Mouse (Mus musculus) natural killer cell, adult 2 months (primary cell): Measurements from ENCODE around the gene Mab21l3.
"Not testable (repeated sequence)": the region's sequence is repeated elsewhere in the genome, so short reads cannot be mapped to it uniquely, and the experiment has no call there.

Experiments used
- DNase-seq, 2 experiments: peaks; one replicate each; pipeline ENCODE4 v3.0.0; 2022; ENCODE audit warnings: low spot score in 2 of 2

The Mab21l3 gene

GRCm38 (mm10) chr3:101842372-101843094 lies 6.2 kb downstream of the Mab21l3 start:
- DNase-seq, result no peak

- no peak for DNase-seq
Observed at GRCm38 (mm10) chr3:101839327-101839726, 9.4 kb downstream of the Mab21l3 start.

- no peak for DNase-seq
Observed at GRCm38 (mm10) chr3:101836971-101837370, 11.8 kb downstream of the Mab21l3 start.

GRCm38 (mm10) chr3:101836532-101836931 lies 12.2 kb downstream of the Mab21l3 start:
- no peak for DNase-seq

DNA sequence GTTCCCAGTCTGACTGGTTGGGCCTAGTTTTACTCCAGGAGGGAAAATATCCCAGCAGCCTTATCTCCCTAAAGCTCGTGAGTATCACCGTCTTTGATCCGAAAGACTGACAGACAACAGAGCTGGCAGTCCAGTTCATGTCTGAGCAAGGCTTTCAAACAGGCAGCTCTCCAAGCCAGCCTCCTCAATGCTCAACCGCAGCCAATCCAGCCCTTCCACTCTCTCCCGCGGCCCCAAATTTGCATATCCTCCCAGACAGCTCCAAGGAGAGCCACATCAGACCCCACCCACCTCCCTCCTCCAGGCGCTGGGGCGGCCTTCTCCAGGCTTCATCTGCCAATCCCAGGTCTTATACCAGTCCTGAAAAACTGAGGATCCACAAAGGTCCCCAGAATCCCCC lies 12.7 kb downstream of the Mab21l3 start:
- DNase-seq, result no peak

- DNase-seq, result no peak
Observed at GRCm38 (mm10) chr3:101831189-101831858, 17.4 kb downstream of the Mab21l3 start.

DNA sequence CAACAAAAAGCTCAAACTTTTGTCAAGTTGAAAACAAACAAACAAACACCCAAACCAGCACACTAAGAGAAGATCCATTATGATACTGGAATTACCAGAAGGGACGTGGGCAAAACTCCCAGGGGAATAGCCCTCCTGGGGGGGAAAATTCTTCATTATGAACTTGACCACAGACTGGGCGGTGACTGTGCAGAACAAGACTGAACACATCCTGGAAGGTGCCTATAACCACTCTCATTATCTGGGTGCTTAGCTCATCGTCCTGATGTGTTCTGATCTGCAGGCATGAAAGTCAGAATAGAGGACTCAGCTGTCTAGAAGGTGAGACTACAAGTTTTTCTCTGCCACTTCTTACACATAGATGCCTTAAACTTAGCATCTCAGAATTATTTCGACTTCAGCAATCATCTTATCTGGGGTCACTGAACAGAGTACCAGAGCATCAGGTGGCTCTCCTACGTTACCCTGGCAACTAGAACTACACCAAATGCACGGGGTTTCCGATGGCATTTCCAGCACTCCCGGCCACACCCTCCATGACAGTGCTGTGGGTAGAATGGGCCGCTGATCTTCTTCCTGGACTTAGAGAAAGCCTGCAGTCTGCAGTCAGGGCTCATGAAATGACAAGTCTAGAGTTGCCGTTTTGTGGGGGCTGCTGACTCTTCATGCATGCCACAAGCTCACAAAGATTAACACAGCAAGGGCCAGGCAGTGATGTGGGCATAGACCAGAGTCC lies 18.7 kb downstream of the Mab21l3 start:
- no peak for DNase-seq

- DNase-seq, result no peak
Observed at GRCm38 (mm10) chr3:101828595-101828994, 20.2 kb downstream of the Mab21l3 start.

GRCm38 (mm10) chr3:101827220-101827715 lies 21.5 kb downstream of the Mab21l3 start:
- no peak for DNase-seq

DNA sequence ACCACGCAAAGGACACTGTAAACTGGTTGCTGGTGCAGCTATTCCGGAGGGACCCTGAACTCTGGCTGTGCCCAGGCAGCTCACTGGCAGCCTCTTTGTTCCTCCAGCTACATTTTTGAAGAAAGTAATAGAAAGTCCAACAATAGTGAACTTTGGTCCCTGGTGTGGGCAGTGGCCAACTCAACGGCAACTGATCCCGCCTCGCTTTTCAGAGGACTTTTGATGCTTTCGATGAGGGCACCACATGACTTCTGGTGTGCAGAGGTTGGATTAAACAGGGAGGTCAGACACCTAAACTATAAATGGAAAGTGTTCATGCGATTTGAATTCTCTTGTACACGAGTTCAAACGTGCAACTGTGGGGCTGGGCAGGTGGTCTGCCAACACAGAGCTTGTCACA lies 24.4 kb downstream of the Mab21l3 start:
- no peak for DNase-seq

GRCm38 (mm10) chr3:101822052-101822451 lies 26.7 kb downstream of the Mab21l3 start:
- DNase-seq, result no peak

DNA sequence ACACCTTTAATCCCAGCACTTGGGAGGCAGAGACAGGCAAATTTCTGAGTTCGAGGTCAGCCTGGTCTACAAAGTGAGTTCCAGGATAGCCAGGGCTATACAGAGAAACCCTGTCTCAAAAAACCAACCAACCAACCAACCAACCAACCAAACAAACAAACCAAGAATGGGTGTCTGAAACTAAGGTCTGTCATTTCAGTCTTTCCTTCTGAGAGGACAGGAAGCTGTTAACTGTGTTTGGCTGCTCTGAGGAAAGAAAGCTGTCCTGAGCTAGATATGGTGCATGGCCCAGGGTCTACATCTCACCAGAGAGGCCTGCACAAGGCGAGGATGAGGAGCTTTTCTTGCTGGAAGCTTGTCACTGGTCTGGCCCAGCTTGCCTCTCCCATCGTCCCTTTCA lies 28.1 kb downstream of the Mab21l3 start:
- not testable (repeated sequence) for DNase-seq

DNA sequence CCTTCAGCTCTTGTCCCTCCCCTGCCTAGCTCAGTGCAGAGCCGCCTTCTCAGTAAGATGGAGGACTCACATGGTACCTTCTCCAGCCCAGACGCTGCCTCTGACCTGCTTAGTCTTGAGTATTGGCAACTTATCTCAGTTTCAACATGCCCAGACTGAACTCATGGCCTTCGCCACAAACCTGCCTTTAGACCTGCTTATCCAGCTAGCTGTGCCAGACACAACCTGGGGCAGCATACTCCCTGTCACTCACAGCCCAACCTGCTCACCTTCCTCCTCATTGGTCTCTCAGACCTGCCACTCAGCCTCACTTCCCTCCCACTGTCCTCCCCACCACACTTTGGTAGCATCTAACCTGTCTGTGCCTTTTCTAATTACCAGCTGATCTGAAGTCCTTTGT lies 32.8 kb downstream of the Mab21l3 start:
- DNase-seq, result no peak

DNA sequence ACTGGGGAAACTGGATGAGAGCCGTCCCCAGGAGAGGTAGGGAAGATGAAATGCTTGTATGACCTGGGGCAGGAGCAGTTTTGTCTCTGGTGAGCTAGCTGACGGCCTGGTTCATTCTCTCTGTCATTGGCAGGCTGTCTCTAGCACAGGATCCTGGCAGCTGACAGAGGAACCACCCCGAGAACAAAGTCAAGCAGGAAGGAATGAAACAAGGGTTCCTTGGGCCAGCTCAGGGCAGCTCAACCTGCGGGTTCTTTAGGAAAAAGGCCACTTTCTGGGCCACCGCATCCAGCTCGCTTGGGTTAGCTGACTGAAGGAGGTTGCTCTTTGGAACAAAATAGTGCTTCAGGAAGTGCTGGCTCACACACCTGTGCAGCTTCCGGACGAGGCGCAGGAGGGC lies 34.0 kb downstream of the Mab21l3 start:
- DNase-seq, result no peak

GRCm38 (mm10) chr3:101812341-101812962 lies 36.3 kb downstream of the Mab21l3 start:
- DNase-seq, result peak; percentile 9 to 44

GRCm38 (mm10) chr3:101811931-101812330 lies 36.8 kb downstream of the Mab21l3 start:
- DNase-seq, result no peak

DNA sequence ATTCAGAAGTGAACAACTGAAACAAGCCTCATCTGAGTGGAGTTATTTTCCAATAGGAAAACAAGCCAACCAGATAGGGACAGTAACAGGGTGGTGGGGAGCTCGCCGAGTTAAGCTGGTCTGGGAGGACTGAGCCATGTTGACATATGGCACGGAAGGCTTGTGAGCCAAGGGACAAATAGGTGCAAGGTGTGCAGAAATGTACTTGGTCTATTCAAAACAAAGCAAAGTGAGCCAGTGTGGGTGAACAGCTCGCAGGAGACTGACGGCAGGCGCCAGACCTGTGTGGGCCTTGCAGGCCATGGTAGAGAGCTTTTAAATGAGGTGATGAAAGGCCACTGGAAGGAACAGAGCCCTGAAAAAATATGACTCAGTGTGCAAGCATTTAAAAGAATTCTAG lies 41.1 kb downstream of the Mab21l3 start:
- no peak for DNase-seq

DNA sequence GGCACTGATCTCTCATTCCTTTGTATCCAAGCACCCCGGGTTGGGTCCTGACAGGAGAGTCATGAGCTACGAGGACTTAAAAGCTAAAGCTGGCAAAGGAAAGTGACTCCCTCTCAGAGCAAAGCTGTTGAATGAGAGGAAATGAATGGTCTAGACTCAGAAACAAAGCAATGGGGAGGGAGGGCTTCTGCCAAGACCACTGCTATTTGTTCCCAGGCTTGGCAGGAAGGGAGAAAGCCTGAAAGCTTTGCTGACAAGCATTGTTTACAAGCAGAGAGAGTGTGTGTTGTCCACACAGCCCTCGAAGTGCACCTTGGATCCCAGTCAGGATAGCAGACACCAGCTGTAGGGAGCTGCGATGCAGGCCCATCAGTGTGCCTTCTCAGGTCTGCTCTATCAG lies 41.8 kb downstream of the Mab21l3 start:
- no peak for DNase-seq

DNA sequence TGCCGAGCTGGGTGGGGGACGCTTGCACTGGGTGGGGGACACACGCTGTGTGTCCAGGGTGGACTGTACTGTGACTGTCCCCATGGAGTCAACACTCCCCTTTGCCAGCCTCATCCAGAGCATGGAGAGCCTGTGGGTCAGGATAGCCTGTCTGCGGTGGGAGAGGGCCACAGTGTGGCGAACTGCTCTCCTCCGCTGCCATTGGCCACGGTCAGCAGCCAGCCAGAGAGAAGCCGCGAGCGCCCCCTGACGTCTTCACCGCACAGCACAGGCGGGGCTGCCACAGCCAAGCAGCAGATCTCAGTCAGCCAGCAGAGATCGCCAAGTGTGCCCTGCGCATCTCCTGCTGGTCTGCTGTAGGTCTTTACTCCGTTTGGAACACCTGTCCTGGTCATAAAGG lies 42.6 kb downstream of the Mab21l3 start:
- DNase-seq, result peak; percentile 54 to 64

DNA sequence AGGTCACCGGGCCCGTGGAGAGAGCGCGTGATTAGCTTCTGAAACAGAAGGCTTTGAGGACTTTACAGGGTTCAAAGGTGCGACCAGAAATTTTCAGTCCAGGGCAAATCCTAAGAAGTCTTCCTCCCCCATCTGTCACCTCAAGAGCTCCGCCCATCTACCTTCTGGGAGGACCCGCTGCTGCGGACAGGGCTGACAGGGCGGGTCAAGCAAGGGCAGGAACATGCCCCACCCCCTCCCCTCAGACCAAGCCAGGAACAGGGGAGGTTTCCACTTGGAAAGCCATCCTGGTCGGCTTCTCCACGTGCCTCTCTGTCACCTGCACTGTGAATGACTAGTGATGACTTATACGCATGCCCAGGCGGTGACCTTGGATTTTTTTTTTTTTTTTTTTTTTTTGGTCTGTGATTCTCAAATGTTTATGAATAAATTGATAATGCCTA lies 43.2 kb downstream of the Mab21l3 start:
- no peak for DNase-seq

DNA sequence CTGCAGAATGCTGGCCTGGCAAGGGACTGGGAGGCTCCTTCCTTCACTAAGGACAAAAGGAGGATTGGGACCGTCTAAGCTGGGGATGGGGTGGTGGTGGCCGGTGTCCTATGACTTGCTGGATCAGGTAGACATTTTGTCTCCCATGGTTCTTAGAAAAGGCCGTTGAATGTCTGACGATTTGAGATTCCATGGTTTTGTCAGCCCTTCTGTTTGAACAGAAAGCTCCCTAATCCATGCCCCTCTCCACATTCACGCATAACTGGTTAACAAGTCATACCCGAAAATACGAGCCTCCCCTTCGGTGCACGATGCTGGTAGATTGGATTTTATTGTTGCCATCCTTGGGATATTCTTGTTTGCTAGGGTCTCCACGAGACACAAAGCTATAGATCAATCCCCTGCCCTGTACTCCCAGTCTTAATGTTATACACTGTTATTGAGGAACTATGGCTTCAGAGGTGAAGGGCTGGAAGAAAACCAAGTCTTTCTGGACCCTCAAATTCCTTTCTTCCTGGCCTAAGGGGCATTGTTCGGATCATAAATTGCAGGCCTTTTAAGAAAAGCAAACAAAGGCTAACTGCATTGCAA lies 43.7 kb downstream of the Mab21l3 start:
- no peak for DNase-seq

- DNase-seq, result no peak
Observed at GRCm38 (mm10) chr3:101804331-101804730, 44.4 kb downstream of the Mab21l3 start.
